Mouse (Mus musculus): ENCODE results near the gene Pigk.

GRCm38 (mm10) chr3:152796216-152796615 is 82.3 kb downstream of the Pigk start:
- no peak for TF ChIP-seq GATA1 (IDR thresholded peaks at IDR 0.05; ENCODE audit: low read length)
- TF ChIP-seq TAL1 (IDR thresholded peaks at IDR 0.05; ENCODE audit: low read length): no peak

Measured in erythroblast, embryonic 14.5 days (primary cell).